Mouse (Mus musculus) liver, embryonic 12.5 days (tissue): ENCODE results near the gene Ccr1l1. TPM values are rescaled to one million over a fixed set of nuclear protein-coding genes. Genes with fewer than 3 reads are reported as not detected.

ENCODE experiments used
- polyA plus RNA-seq: library from polyadenylated mRNA; unstranded; fragments of >200 nt; fragmentation: Nextera tagmentation; extraction: Ambion mirVana; gene quantifications from 2 replicates; pipeline ENCODE4 v1.2.1, GENCODE M21; 2016

Gene Ccr1l1
- polyA plus RNA-seq, 1 experiment from 2014 or later = not detected

Other genes starting within 250 kb of the Ccr1l1 start
- gene Cxcr6, start 171.9 kb downstream of the Ccr1l1 start, polyA plus RNA-seq = 0.06 and 0.13 TPM in 2 replicates
- 5.4 and 5.6 TPM in 2 replicates for gene Fyco1, start 126.5 kb downstream of the Ccr1l1 start, polyA plus RNA-seq
- gene Xcr1, start 116.4 kb downstream of the Ccr1l1 start, polyA plus RNA-seq = not detected in 2 replicates
- gene Ccr1, start 9.7 kb downstream of the Ccr1l1 start, polyA plus RNA-seq = 1.4 and 1.6 TPM in 2 replicates
- gene Ccr3, start 43.6 kb upstream of the Ccr1l1 start, polyA plus RNA-seq = 0.05 TPM in 1 of 2 replicates, not detected in the other
- gene Ccr2, start 123.5 kb upstream of the Ccr1l1 start, polyA plus RNA-seq = 1.9 TPM in 2 replicates
- gene Ccr5, start 143.1 kb upstream of the Ccr1l1 start, polyA plus RNA-seq = 1.6 TPM in 2 replicates